Mouse (Mus musculus) monocyte, adult 5-6 weeks (primary cell): ENCODE measurements around the gene Adamts4. TPM values are rescaled to one million over a fixed set of nuclear protein-coding genes. Genes with fewer than 3 reads are reported as not detected.
A peak's percentile ranks its signal among the peaks of the same experiment; 100 is the strongest.
"Not testable (repeated sequence)": the region's sequence is repeated elsewhere in the genome, so short reads cannot be mapped to it uniquely, and the experiment has no call there.

Experiments
- ATAC-seq: fragments of 153-309, 156-312 bp; replicated peaks from 2 replicates; pipeline ENCODE4 v1.8.0; 2017; ENCODE audit warnings: mild to moderate bottlenecking; ENCODE audit not compliant: low TSS enrichment, insufficient number of reproducible peaks, severe bottlenecking, poor library complexity, low FRiP score
- total RNA-seq: library from RNA; stranded (forward); fragments of 200-1000, 200-491, 200-594 nt; gene quantifications from 3 replicates; pipeline ENCODE4 v1.2.3, GENCODE M21; 2017

Adamts4 gene
- total RNA-seq, 1 experiment from 2014 or later = not detected

DNA sequence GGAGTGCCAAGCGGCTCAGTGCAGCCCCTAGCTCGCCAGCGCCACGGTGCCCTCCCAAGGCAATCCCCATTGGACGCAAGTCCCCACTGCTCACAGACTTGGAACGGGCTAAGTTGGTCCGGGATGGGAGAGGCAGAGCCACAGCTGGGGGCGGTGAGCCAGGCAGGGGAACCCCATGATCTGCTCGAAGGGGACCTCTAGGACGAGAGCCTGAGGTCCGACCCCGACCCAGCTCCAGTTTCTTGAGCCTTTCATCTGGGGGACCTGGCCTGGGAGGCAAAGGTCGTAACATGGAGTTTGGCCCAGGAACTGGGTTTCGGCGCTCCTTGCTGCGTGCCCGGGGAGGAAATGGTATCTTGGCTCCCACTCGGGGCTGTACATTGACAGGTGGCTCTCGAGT is 36.3 kb downstream of the Adamts4 start:
- no peak for ATAC-seq

GRCm38 (mm10) chr1:171287136-171288081 is 37.2 kb downstream of the Adamts4 start, which contains the start of gene Usp21:
Usp21 (minus strand) TSS chr1:171287991.
- ATAC-seq = peak; percentile 79

DNA sequence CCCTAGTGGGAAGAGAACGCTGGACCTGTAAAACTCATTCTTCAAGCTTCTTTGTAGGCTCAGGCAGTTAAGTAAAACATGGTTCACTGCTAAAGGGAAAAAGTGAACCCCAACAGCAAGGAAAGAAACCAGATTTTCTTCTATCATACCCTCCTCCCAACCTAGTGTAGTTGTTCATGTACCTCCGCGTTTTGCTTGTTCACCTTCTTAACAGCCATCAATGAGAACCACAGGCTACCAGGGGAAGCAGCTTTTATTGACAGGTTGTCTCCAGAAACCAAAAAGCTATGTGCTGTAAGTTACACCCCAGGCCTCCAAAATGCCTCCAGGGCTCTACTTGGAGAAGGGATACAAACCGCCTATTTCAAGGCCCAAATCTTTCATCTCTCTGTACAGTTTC is 38.1 kb downstream of the Adamts4 start:
- no peak for ATAC-seq

DNA sequence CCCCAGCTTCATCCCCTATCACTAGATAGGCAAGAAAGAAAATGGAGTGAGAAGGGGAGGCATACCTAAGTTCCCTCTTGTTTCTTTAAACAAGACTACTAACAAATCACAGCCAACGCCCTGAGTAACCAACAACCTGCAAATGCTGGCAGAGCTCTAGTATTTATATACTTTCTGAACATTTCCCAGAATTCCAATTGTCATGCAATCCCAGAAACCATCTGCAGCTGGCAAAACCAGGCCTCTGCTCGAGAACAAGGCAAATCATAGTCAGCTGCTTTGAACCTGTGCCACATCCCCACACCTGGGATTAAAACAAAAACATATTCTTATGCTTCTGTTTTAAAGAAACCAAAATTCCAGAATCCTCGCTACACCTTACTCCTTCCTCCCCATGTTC is 43.1 kb downstream of the Adamts4 start:
- ATAC-seq = no peak

GRCm38 (mm10) chr1:171293906-171294297 is 43.7 kb downstream of the Adamts4 start:
- no peak for ATAC-seq

DNA sequence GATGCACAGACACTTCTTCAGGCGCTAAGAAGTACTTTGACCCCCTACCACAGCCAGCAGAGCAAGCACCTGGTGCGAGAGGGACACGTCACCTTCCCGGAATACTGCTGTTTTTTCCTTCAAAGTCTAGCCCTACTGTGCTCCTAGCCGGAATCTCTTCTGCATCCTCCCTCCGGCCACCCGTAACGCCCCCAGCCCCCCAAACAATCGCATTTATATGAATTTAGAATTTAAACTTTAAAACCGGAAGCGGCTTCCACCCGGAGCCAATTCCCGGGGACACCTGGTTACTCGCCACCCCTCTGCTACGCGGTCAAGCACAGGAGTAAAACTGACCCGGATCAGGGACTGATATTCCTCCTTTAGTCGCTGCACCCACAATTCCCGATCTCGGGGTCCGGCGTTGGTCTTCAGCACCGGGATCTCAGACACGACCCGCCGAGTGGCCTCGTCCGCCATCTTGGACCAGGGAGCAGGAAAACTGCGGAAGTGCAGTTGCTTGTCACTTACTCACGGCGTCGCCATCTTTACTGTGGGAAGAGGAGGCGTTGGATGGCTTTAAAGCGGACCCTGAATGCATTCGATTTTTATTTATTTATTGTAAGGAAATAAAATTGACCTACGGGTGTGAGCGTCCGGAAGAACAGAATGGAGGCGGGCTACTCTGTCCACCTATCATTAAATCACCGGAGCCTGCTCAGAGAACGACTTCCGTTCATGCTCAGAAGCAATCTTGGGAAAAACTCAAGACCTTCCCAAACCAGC is 44.3 kb downstream of the Adamts4 start, which contains the start of gene Ufc1:
Gene Ufc1 (minus strand): TSS at position 727 of the 765 bp plus-strand sequence.
- peak; percentile 95 for ATAC-seq

DNA sequence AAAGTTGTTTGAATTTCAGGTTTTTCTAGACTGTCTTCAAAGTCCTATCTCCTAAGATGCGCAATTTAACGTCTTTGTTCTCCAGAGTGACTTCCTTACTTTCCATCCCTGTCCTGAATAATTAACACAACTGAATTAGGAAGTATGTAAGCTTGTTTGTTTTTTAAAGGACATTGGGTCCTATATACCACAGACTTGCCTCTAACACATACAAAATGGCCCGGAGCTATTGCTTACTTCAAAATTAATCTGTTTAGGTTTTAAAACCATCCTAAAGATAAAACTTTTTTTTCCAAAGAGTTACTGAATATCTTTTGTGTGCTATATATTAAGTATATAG is 44.8 kb downstream of the Adamts4 start:
- ATAC-seq = no peak

GRCm38 (mm10) chr1:171298226-171298625 is 48.0 kb downstream of the Adamts4 start:
- ATAC-seq = no peak

- not testable (repeated sequence) for ATAC-seq
Observed at GRCm38 (mm10) chr1:171306157-171306556, 55.9 kb downstream of the Adamts4 start.

- ATAC-seq = no peak
Observed at GRCm38 (mm10) chr1:171309321-171309720, 59.1 kb downstream of the Adamts4 start.

Other genes with a start within 250 kb of the Adamts4 start
- 364 to 612 TPM (median 571 TPM) in 3 replicates for gene Fcgr4, start 231.5 kb upstream of the Adamts4 start, total RNA-seq
- 270 to 442 TPM (median 434 TPM) in 3 replicates for gene Fcgr3, start 185.5 kb upstream of the Adamts4 start, total RNA-seq
- gene Cfap126, start 136.5 kb upstream of the Adamts4 start, total RNA-seq = 1.4 to 6.2 TPM (median 1.6 TPM) in 3 replicates
- 15.7 to 38.4 TPM (median 25.1 TPM) in 3 replicates for gene Sdhc, start 99.8 kb upstream of the Adamts4 start, total RNA-seq
- not detected in 3 replicates for gene Mpz, start 99.7 kb upstream of the Adamts4 start, total RNA-seq
- gene Pcp4l1, start 54.2 kb upstream of the Adamts4 start, total RNA-seq = 0.29 to 2.0 TPM in 2 of 3 replicates, not detected in the other
- 0.19 to 0.86 TPM in 2 of 3 replicates, not detected in the other for gene Nr1i3, start 36.5 kb upstream of the Adamts4 start, total RNA-seq
- 5.0 to 10.2 TPM (median 9.3 TPM) in 3 replicates for gene Tomm40l, start 27.9 kb upstream of the Adamts4 start, total RNA-seq
- gene Apoa2, start 25.4 kb upstream of the Adamts4 start, total RNA-seq = not detected in 3 replicates
- 875 to 1,050 TPM (median 955 TPM) in 3 replicates for gene Fcer1g, start 16.1 kb upstream of the Adamts4 start, total RNA-seq
- gene Ndufs2, start 967 bp downstream of the Adamts4 start, total RNA-seq = 172 to 231 TPM (median 231 TPM) in 3 replicates
- gene B4galt3, start 19.9 kb downstream of the Adamts4 start, total RNA-seq = 32.4 to 35.5 TPM (median 34.3 TPM) in 3 replicates
- 9.2 to 14.2 TPM (median 11.1 TPM) in 3 replicates for gene Ppox, start 30.8 kb downstream of the Adamts4 start, total RNA-seq
- 8.1 to 12.6 TPM (median 11.2 TPM) in 3 replicates for gene Usp21, start 37.6 kb downstream of the Adamts4 start, total RNA-seq
- 46.7 to 66.9 TPM (median 63.4 TPM) in 3 replicates for gene Ufc1, start 44.6 kb downstream of the Adamts4 start, total RNA-seq
- 9.8 to 12.6 TPM (median 11.4 TPM) in 3 replicates for gene Dedd, start 78.7 kb downstream of the Adamts4 start, total RNA-seq
- 35.1 to 41.2 TPM (median 36.1 TPM) in 3 replicates for gene Nit1, start 95.2 kb downstream of the Adamts4 start, total RNA-seq
- 26.8 to 86.9 TPM (median 34.0 TPM) in 3 replicates for gene Pfdn2, start 95.2 kb downstream of the Adamts4 start, total RNA-seq
- gene Klhdc9, start 110.4 kb downstream of the Adamts4 start, total RNA-seq = not detected in 3 replicates
- gene Nectin4, start 119.7 kb downstream of the Adamts4 start, total RNA-seq = 2.0 to 3.9 TPM (median 2.5 TPM) in 3 replicates
- gene Arhgap30, start 138.5 kb downstream of the Adamts4 start, total RNA-seq = 328 to 413 TPM (median 376 TPM) in 3 replicates
- gene Usf1, start 160.9 kb downstream of the Adamts4 start, total RNA-seq = 91.6 to 117 TPM (median 94.5 TPM) in 3 replicates
- gene Tstd1, start 168.5 kb downstream of the Adamts4 start, total RNA-seq = 3.9 to 9.0 TPM (median 4.9 TPM) in 3 replicates
- gene F11r, start 187.1 kb downstream of the Adamts4 start, total RNA-seq = 3.5 to 8.6 TPM (median 4.5 TPM) in 3 replicates